Mouse (Mus musculus): Measurements from ENCODE around the gene Cldn7. TPM values are rescaled to one million over a fixed set of nuclear protein-coding genes. Genes with fewer than 3 reads are reported as not detected.
"Not testable (repeated sequence)": the region's sequence is repeated elsewhere in the genome, so short reads cannot be mapped to it uniquely, and the experiment has no call there.

The Cldn7 gene
- polyA plus RNA-seq (2011; ENCODE audit: insufficient read depth, insufficient read length, low read depth, missing spikeins) = 106 and 144 TPM in 2 replicates

DNA sequence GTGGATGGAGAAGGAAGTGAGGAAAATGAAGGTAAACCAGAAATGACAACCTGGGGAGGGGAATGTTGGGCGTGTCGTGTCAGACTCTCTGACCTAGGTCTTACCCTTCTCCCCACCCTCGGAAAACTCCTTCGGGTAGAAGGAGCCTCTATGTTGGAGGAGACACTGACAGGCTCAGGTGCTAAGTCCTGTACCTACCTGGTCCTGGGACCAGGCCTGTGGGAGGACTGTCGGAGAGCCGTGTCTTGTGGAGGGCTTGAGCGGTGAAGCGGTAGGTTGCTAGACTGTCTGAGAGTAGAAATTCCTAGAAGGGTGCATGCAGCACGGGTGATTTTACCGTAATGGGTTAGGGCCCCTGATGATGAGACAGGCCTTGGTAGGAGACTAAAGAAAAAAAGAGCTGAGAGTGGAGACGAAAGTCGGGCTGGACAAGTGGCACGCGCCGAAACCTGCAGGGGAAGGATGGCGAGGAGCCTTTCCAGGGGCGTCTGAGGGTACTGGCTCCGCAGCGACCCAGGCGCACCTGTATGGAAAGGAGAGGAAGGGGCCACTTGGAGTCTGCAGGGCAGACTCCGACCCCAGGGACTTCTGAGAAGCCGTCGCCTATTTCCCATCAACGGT, at the start of gene Cldn7:
Gene Cldn7, plus strand, starts transcription at position 130 of the 621 bp plus-strand sequence.
- Histone ChIP-seq H3K27ac (ENCODE audit: insufficient read depth, low read length) (peak within 1 kb of the TSS; percentile 23; the same call in 1 of the 2 replicates), H3K9me3 (replicated peaks; ENCODE audit: control insufficient read depth, insufficient read depth, low read length, poor library complexity, severe bottlenecking) (no peaks in the 10 kb centered on the region), H3K27me3 (ENCODE audit: control insufficient read depth, insufficient read depth, low read length, poor library complexity, severe bottlenecking) (no peaks in the 10 kb centered on the region), H3K9ac (ENCODE audit: low read depth, poor library complexity, severe bottlenecking) (peak within 1 kb of the TSS; percentile 49), H3K4me3 (ENCODE audit: low read depth, low read length) (peak within 1 kb of the TSS; percentile 68), H3K36me3 (ENCODE audit: control insufficient read depth, insufficient read depth, low read length, poor library complexity, severe bottlenecking) (peaks cover 17% of the 10 kb centered on the region), H3K4me1 (ENCODE audit: control insufficient read depth, insufficient read depth, low read length) (no peaks in the 10 kb centered on the region)
- TF ChIP-seq EP300 (IDR thresholded peaks at IDR 0.05; ENCODE audit: insufficient read depth, low read depth, low read length) (no peak), CTCF (IDR thresholded peaks at IDR 0.05; ENCODE audit: low read depth, low read length) (no peak), POLR2A (IDR thresholded peaks at IDR 0.05; ENCODE audit: insufficient read depth, low read length) (no peak)

DNA sequence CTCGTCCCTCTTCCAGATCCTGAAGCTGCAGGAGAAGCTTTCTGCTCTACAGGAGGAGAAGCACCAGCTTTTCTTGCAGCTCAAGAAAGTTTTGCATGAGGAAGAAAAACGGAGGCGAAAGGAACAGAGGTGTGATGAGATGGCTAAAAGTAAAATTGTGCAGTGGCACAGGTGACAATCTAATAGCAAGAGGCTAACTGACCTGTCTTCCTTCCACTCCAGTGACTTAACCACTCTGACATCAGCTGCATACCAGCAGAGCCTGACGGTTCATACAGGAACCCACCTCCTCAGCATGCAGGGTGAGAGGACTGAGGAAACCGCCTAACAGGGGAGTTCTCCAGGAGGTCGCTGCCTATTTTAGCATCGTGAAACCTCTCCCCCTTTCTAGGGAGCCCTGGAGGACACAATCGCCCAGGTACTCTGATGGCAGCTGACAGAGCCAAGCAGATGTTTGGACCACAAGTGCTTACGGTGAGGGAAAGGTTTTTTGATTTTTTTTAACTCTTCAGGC, 49.6 kb upstream of the Cldn7 start:
- no peak for TF ChIP-seq CTCF (IDR thresholded peaks at IDR 0.05; ENCODE audit: low read depth, low read length)
- no peak for TF ChIP-seq EP300 (IDR thresholded peaks at IDR 0.05; ENCODE audit: insufficient read depth, low read depth, low read length)
- no peak for TF ChIP-seq POLR2A (IDR thresholded peaks at IDR 0.05; ENCODE audit: insufficient read depth, low read length)
- H3K4me1 ChIP-seq (ENCODE audit: control insufficient read depth, insufficient read depth, low read length) = peaks cover 2% of the 10 kb centered on the region
- H3K27me3 ChIP-seq (ENCODE audit: control insufficient read depth, insufficient read depth, low read length, poor library complexity, severe bottlenecking) = no peaks in the 10 kb centered on the region
- no peak overlapping the region for H3K27ac ChIP-seq (ENCODE audit: insufficient read depth, low read length)
- H3K9ac ChIP-seq (ENCODE audit: low read depth, poor library complexity, severe bottlenecking) = no peak overlapping the region
- no peaks in the 10 kb centered on the region for H3K9me3 ChIP-seq (replicated peaks; ENCODE audit: control insufficient read depth, insufficient read depth, low read length, poor library complexity, severe bottlenecking)
- no peak overlapping the region for H3K4me3 ChIP-seq (ENCODE audit: low read depth, low read length)
- H3K36me3 ChIP-seq (ENCODE audit: control insufficient read depth, insufficient read depth, low read length, poor library complexity, severe bottlenecking) = peaks cover 44% of the 10 kb centered on the region

DNA sequence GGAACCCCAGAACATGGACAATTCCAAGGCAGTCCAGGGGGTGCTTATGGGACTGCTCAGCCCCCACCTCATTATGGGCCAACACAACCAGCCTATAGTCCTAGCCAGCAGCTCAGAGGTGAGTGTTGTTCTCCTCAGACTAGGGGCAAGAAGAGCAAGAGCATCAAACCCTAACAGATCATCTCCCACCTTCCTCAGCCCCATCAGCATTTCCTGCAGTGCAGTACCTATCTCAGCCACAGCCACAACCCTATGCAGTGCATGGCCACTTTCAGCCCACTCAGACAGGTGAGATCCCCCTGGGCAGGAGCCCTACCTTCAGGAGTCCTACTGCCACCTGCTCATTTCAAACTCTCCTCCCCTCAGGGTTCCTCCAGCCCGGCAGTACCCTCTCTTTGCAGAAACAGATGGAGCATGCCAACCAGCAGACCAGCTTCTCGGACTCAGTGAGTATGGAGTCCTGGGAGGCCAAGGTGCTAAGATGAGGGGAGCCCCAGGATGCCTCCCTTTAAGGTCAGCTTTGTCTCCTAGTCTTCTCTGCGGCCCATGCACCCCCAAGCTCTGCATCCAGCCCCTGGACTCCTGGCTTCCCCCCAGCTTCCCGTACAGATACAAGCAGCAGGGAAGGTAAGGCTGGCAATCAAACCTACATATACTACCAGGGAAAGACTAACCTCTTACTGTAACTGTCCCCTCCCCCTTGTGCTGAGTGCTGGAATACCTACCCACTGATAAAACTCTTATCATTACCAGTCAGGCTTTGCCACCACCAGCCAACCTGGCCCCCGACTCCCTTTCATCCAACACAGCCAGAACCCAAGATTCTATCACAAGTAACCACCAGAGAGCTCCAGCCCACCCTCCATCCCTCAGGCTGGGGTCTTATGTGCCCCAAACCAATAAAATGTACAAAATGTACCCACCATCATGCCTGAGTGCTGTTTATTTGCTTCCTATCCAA, 48.6 kb upstream of the Cldn7 start:
- peaks cover 43% of the 10 kb centered on the region for H3K36me3 ChIP-seq (ENCODE audit: control insufficient read depth, insufficient read depth, low read length, poor library complexity, severe bottlenecking)
- no peak overlapping the region for H3K27ac ChIP-seq (ENCODE audit: insufficient read depth, low read length)
- no peaks in the 10 kb centered on the region for H3K9me3 ChIP-seq (replicated peaks; ENCODE audit: control insufficient read depth, insufficient read depth, low read length, poor library complexity, severe bottlenecking)
- H3K9ac ChIP-seq (ENCODE audit: low read depth, poor library complexity, severe bottlenecking) = no peak overlapping the region
- peaks cover 2% of the 10 kb centered on the region for H3K4me1 ChIP-seq (ENCODE audit: control insufficient read depth, insufficient read depth, low read length)
- TF ChIP-seq EP300 (IDR thresholded peaks at IDR 0.05; ENCODE audit: insufficient read depth, low read depth, low read length) = no peak
- TF ChIP-seq POLR2A (IDR thresholded peaks at IDR 0.05; ENCODE audit: insufficient read depth, low read length) = no peak
- TF ChIP-seq CTCF (IDR thresholded peaks at IDR 0.05; ENCODE audit: low read depth, low read length) = no peak
- H3K4me3 ChIP-seq (ENCODE audit: low read depth, low read length) = no peak overlapping the region
- no peaks in the 10 kb centered on the region for H3K27me3 ChIP-seq (ENCODE audit: control insufficient read depth, insufficient read depth, low read length, poor library complexity, severe bottlenecking)

DNA sequence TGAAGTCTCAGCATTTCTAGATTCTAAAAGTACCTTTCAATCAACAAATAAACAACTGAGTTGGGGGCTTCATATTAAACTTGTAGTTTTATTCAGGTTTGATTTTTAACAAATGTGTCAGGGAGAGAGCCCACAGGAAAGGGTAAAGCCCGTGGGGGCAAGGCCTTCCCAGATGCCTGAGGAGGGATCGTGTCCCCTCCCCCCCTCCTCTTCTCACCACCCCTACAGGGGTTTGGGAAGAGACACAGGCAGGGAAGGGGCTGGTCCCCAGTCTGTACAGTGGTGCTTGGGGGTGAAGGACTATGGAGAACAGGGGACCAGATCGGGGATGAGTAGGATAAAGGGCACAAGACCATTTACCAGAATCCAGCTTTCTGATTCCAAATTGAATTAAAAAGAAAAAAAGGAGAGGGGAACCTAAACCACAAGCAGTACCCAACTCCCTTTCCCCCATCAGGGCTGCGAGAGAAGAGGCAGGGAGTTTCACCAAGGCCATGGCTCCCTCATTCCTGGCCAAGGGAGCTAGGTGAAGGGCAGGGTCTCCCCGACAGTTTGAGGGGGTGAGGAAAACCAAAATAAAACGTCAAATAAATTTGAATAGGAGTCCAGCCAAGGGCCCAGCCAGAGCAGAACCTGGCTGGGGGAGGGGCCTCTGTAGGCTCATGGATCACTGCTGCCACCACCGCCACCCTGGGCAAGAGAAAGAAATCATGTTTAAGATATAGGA, 47.8 kb upstream of the Cldn7 start:
- not testable (repeated sequence) for H3K27me3 ChIP-seq (ENCODE audit: control insufficient read depth, insufficient read depth, low read length, poor library complexity, severe bottlenecking); H3K9me3 ChIP-seq (replicated peaks; ENCODE audit: control insufficient read depth, insufficient read depth, low read length, poor library complexity, severe bottlenecking); H3K27ac ChIP-seq (ENCODE audit: insufficient read depth, low read length); H3K4me3 ChIP-seq (ENCODE audit: low read depth, low read length); H3K9ac ChIP-seq (ENCODE audit: low read depth, poor library complexity, severe bottlenecking); H3K4me1 ChIP-seq (ENCODE audit: control insufficient read depth, insufficient read depth, low read length)
- peaks cover 39% of the 10 kb centered on the region for H3K36me3 ChIP-seq (ENCODE audit: control insufficient read depth, insufficient read depth, low read length, poor library complexity, severe bottlenecking)

DNA sequence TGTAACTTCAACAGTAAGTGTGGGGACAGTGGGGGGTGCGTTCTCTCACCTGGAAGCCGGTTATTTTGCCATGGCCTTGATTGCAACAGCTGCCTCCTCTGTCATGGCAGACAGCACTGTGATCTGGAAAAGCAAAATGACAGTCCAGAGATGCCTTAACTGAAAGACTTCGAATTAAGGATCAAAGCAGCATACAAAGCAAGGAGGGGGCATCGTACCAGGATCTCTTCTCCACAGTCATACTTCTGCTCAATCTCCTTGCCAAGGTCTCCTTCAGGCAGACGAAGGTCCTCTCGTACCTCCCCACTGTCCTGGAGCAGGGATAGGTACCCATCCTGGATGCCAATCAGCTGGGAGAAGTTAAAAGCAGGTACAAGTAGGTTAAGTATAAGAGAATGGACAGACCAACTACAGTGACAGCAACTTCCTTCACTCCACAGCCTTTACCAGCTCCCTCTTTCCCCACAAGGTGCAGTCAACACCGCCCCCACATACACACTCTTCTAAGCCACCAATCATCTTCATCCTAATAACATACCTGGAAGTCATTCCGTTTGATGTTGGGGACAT, 47.1 kb upstream of the Cldn7 start:
- Histone ChIP-seq H3K36me3 (ENCODE audit: control insufficient read depth, insufficient read depth, low read length, poor library complexity, severe bottlenecking) (peaks cover 39% of the 10 kb centered on the region), H3K4me1 (ENCODE audit: control insufficient read depth, insufficient read depth, low read length) (peaks cover 2% of the 10 kb centered on the region), H3K27ac (ENCODE audit: insufficient read depth, low read length) (no peak overlapping the region), H3K4me3 (ENCODE audit: low read depth, low read length) (no peak overlapping the region), H3K9me3 (replicated peaks; ENCODE audit: control insufficient read depth, insufficient read depth, low read length, poor library complexity, severe bottlenecking) (no peaks in the 10 kb centered on the region), H3K27me3 (ENCODE audit: control insufficient read depth, insufficient read depth, low read length, poor library complexity, severe bottlenecking) (no peaks in the 10 kb centered on the region), H3K9ac (ENCODE audit: low read depth, poor library complexity, severe bottlenecking) (no peak overlapping the region)
- TF ChIP-seq POLR2A (IDR thresholded peaks at IDR 0.05; ENCODE audit: insufficient read depth, low read length) = no peak
- no peak for TF ChIP-seq CTCF (IDR thresholded peaks at IDR 0.05; ENCODE audit: low read depth, low read length)
- no peak for TF ChIP-seq EP300 (IDR thresholded peaks at IDR 0.05; ENCODE audit: insufficient read depth, low read depth, low read length)

All from ES-Bruce4 (cell line).